Mouse (Mus musculus) NIH3T3 (cell line): ENCODE data around the gene Gm15085.
"Not testable (repeated sequence)": the region's sequence is repeated elsewhere in the genome, so short reads cannot be mapped to it uniquely, and the experiment has no call there.

ENCODE experiments used
- DNase-seq: peaks from one replicate; pipeline ENCODE4 v3.0.0-alpha.2; 2012; ENCODE audit warnings: low read depth

Gm15085 gene

GRCm38 (mm10) chrX:149447317-149447716 is at the start of gene Gm15085:
Gene Gm15085, plus strand, starts transcription at chrX:149447617.
- not testable (repeated sequence) for DNase-seq
